Mouse (Mus musculus): ENCODE measurements around the gene A630095N17Rik.

- no peak for TF ChIP-seq EP300 (IDR thresholded peaks at IDR 0.05; ENCODE audit: low read depth)
- TF ChIP-seq CTCF (IDR thresholded peaks at IDR 0.05; ENCODE audit: low read depth): peak; percentile 89
Measured at GRCm38 (mm10) chr1:75253849-75254624, 22.1 kb upstream of the A630095N17Rik start.

All from heart, postnatal 0 days (tissue).